Mouse (Mus musculus): ENCODE data around the gene Fxyd2. TPM values are rescaled to one million over a fixed set of nuclear protein-coding genes. Genes with fewer than 3 reads are reported as not detected.

Gene Fxyd2
- polyA plus RNA-seq, 1 experiment from 2014 or later, result 2.3 TPM

GRCm38 (mm10) chr9:45432639-45433038 lies 33.2 kb downstream of the Fxyd2 start:
- peak overlapping the region; percentile 36 for H3K9ac ChIP-seq
- peaks cover 57% of the 10 kb centered on the region for H3K4me1 ChIP-seq
- peak overlapping the region; percentile 70 for H3K4me2 ChIP-seq
- peaks cover 51% of the 10 kb centered on the region for H3K27me3 ChIP-seq
- WGBS, result 50% methylated on average over 12 of the region's 12 CpGs
- no peaks in the 10 kb centered on the region for H3K9me3 ChIP-seq
- 0 out of 2 replicates have a peak overlapping the region, but pooled peaks have one; percentile 55 for H3K4me3 ChIP-seq (replicated peaks)
- peak overlapping the region; percentile 65 for H3K27ac ChIP-seq
- ATAC-seq (ENCODE audit: low FRiP score), result no peak
- H3K36me3 ChIP-seq (replicated peaks), result no peaks in the 10 kb centered on the region

- Histone ChIP-seq H3K4me3 (replicated peaks) (no peak overlapping the region), H3K4me2 (peak overlapping the region; percentile 24), H3K27me3 (peaks cover 51% of the 10 kb centered on the region), H3K4me1 (peaks cover 57% of the 10 kb centered on the region), H3K9me3 (no peaks in the 10 kb centered on the region), H3K36me3 (replicated peaks) (no peaks in the 10 kb centered on the region), H3K9ac (peak overlapping the region; percentile 40; the same call in 1 of the 2 replicates), H3K27ac (peak overlapping the region; percentile 65; the same call in 1 of the 2 replicates)
- 53% methylated on average over 9 of the region's 9 CpGs for WGBS
- ATAC-seq (ENCODE audit: low FRiP score), result no peak
Measured at GRCm38 (mm10) chr9:45433119-45433518, 33.6 kb downstream of the Fxyd2 start.

- no peaks in the 10 kb centered on the region for H3K36me3 ChIP-seq (replicated peaks)
- peaks cover 59% of the 10 kb centered on the region for H3K4me1 ChIP-seq
- no peaks in the 10 kb centered on the region for H3K9me3 ChIP-seq
- H3K27me3 ChIP-seq, result peaks cover 41% of the 10 kb centered on the region
- H3K4me3 ChIP-seq (replicated peaks), result no peak overlapping the region
- H3K9ac ChIP-seq, result no peak overlapping the region
- WGBS, result 65% methylated on average over 2 of the region's 2 CpGs
- ATAC-seq (ENCODE audit: low FRiP score), result no peak; the same call in 1 of the 2 replicates
- H3K4me2 ChIP-seq, result no peak overlapping the region
- H3K27ac ChIP-seq, result peak overlapping the region; percentile 65; the same call in 1 of the 2 replicates
Measured at GRCm38 (mm10) chr9:45434171-45434570, 34.7 kb downstream of the Fxyd2 start.

- Histone ChIP-seq H3K4me1 (peaks cover 36% of the 10 kb centered on the region), H3K4me2 (no peak overlapping the region), H3K36me3 (replicated peaks) (no peaks in the 10 kb centered on the region), H3K27me3 (0 out of 2 replicates have a peak, but pooled peaks cover 9% of the 10 kb centered on the region), H3K4me3 (replicated peaks) (no peak overlapping the region), H3K27ac (no peak overlapping the region), H3K9ac (no peak overlapping the region), H3K9me3 (no peaks in the 10 kb centered on the region)
- WGBS, result 81% methylated on average over 4 of the region's 4 CpGs
- no peak for ATAC-seq (ENCODE audit: low FRiP score)
Measured at GRCm38 (mm10) chr9:45439025-45439424, 39.6 kb downstream of the Fxyd2 start.

GRCm38 (mm10) chr9:45440083-45440784 lies 40.8 kb downstream of the Fxyd2 start:
- H3K36me3 ChIP-seq (replicated peaks), result no peaks in the 10 kb centered on the region
- no peak for ATAC-seq (ENCODE audit: low FRiP score)
- no peaks in the 10 kb centered on the region for H3K9me3 ChIP-seq
- H3K4me3 ChIP-seq (replicated peaks), result no peak overlapping the region
- no peak overlapping the region for H3K27ac ChIP-seq
- 81% methylated on average over 16 of the region's 16 CpGs for WGBS
- no peak overlapping the region for H3K4me2 ChIP-seq
- peaks cover 32% of the 10 kb centered on the region for H3K4me1 ChIP-seq
- no peak overlapping the region for H3K9ac ChIP-seq
- 0 out of 2 replicates have a peak, but pooled peaks cover 9% of the 10 kb centered on the region for H3K27me3 ChIP-seq

GRCm38 (mm10) chr9:45444251-45444798 lies 44.9 kb downstream of the Fxyd2 start:
- no peak overlapping the region for H3K9ac ChIP-seq
- H3K9me3 ChIP-seq, result no peaks in the 10 kb centered on the region
- H3K4me2 ChIP-seq, result no peak overlapping the region
- 93% methylated on average over 5 of the region's 5 CpGs for WGBS
- ATAC-seq (ENCODE audit: low FRiP score), result no peak
- no peak overlapping the region for H3K4me3 ChIP-seq (replicated peaks)
- H3K27ac ChIP-seq, result no peak overlapping the region
- peaks cover 19% of the 10 kb centered on the region for H3K4me1 ChIP-seq
- H3K27me3 ChIP-seq, result 0 out of 2 replicates have a peak, but pooled peaks cover 9% of the 10 kb centered on the region
- no peaks in the 10 kb centered on the region for H3K36me3 ChIP-seq (replicated peaks)

- Histone ChIP-seq H3K4me3 (replicated peaks) (no peak overlapping the region), H3K36me3 (replicated peaks) (no peaks in the 10 kb centered on the region), H3K4me2 (no peak overlapping the region), H3K9me3 (no peaks in the 10 kb centered on the region), H3K4me1 (peaks cover 4% of the 10 kb centered on the region; the same call in 1 of the 2 replicates), H3K27ac (no peak overlapping the region), H3K27me3 (0 out of 2 replicates have a peak, but pooled peaks cover 4% of the 10 kb centered on the region), H3K9ac (no peak overlapping the region)
- ATAC-seq (ENCODE audit: low FRiP score), result no peak
- 78% methylated on average over 4 of the region's 4 CpGs for WGBS
Measured at GRCm38 (mm10) chr9:45449658-45450057, 50.2 kb downstream of the Fxyd2 start.

GRCm38 (mm10) chr9:45451346-45451745 lies 51.9 kb downstream of the Fxyd2 start:
- Histone ChIP-seq H3K9ac (no peak overlapping the region), H3K4me1 (peaks cover 5% of the 10 kb centered on the region; the same call in 1 of the 2 replicates), H3K36me3 (replicated peaks) (no peaks in the 10 kb centered on the region), H3K27ac (no peak overlapping the region), H3K27me3 (0 out of 2 replicates have a peak, but pooled peaks cover 4% of the 10 kb centered on the region), H3K4me3 (replicated peaks) (no peak overlapping the region), H3K4me2 (no peak overlapping the region), H3K9me3 (no peaks in the 10 kb centered on the region)
- 90% methylated on average over 4 of the region's 4 CpGs for whole genome bisulfite sequencing
- no peak for ATAC-seq (ENCODE audit: low FRiP score)

GRCm38 (mm10) chr9:45454032-45454431 lies 54.6 kb downstream of the Fxyd2 start:
- H3K27ac ChIP-seq, result no peak overlapping the region
- H3K4me2 ChIP-seq, result no peak overlapping the region
- WGBS, result 91% methylated on average over 10 of the region's 10 CpGs
- H3K9ac ChIP-seq, result no peak overlapping the region
- peaks cover 12% of the 10 kb centered on the region for H3K4me1 ChIP-seq
- no peaks in the 10 kb centered on the region for H3K9me3 ChIP-seq
- no peak for ATAC-seq (ENCODE audit: low FRiP score)
- peaks cover 11% of the 10 kb centered on the region; the same call in 1 of the 2 replicates for H3K27me3 ChIP-seq
- H3K4me3 ChIP-seq (replicated peaks), result no peak overlapping the region
- no peaks in the 10 kb centered on the region for H3K36me3 ChIP-seq (replicated peaks)

- no peak overlapping the region for H3K4me2 ChIP-seq
- peaks cover 12% of the 10 kb centered on the region for H3K4me1 ChIP-seq
- no peaks in the 10 kb centered on the region for H3K36me3 ChIP-seq (replicated peaks)
- H3K4me3 ChIP-seq (replicated peaks), result no peak overlapping the region
- H3K27me3 ChIP-seq, result peaks cover 11% of the 10 kb centered on the region; the same call in 1 of the 2 replicates
- H3K27ac ChIP-seq, result no peak overlapping the region
- 62% methylated on average over 8 of the region's 8 CpGs for WGBS
- H3K9ac ChIP-seq, result no peak overlapping the region
- ATAC-seq (ENCODE audit: low FRiP score), result no peak
- H3K9me3 ChIP-seq, result no peaks in the 10 kb centered on the region
Measured at GRCm38 (mm10) chr9:45454889-45455610, 55.6 kb downstream of the Fxyd2 start.

- Histone ChIP-seq H3K4me2 (no peak overlapping the region), H3K9me3 (no peaks in the 10 kb centered on the region), H3K9ac (no peak overlapping the region), H3K36me3 (replicated peaks) (no peaks in the 10 kb centered on the region), H3K27me3 (peaks cover 11% of the 10 kb centered on the region; the same call in 1 of the 2 replicates), H3K27ac (no peak overlapping the region), H3K4me1 (peaks cover 12% of the 10 kb centered on the region), H3K4me3 (replicated peaks) (no peak overlapping the region)
- WGBS, result 38% methylated on average over 7 of the region's 7 CpGs
- no peak for ATAC-seq (ENCODE audit: low FRiP score)
Measured at GRCm38 (mm10) chr9:45457200-45457599, 57.7 kb downstream of the Fxyd2 start.

GRCm38 (mm10) chr9:45458363-45458762 lies 58.9 kb downstream of the Fxyd2 start:
- ATAC-seq (ENCODE audit: low FRiP score), result no peak
- WGBS, result 63% methylated on average over 14 of the region's 14 CpGs

More at GRCm38 (mm10) chr9:45458363-45458762, 58.9 kb downstream of the Fxyd2 start:
- Histone ChIP-seq H3K9ac (no peak overlapping the region), H3K27ac (0 out of 2 replicates have a peak overlapping the region, but pooled peaks have one; percentile 14), H3K36me3 (replicated peaks) (no peaks in the 10 kb centered on the region), H3K9me3 (no peaks in the 10 kb centered on the region), H3K4me1 (peaks cover 12% of the 10 kb centered on the region), H3K4me2 (no peak overlapping the region), H3K27me3 (peaks cover 11% of the 10 kb centered on the region; the same call in 1 of the 2 replicates), H3K4me3 (replicated peaks) (no peak overlapping the region)

All from forebrain, embryonic 12.5 days (tissue).